Mouse (Mus musculus) heart, postnatal 14 days (tissue): ENCODE results near the gene Slc35g3. TPM values are rescaled to one million over a fixed set of nuclear protein-coding genes. Genes with fewer than 3 reads are reported as not detected.
"Not testable (repeated sequence)": the region's sequence is repeated elsewhere in the genome, so short reads cannot be mapped to it uniquely, and the experiment has no call there.

Experiments
- DNase-seq, 2 experiments: peaks; one replicate each; pipeline ENCODE4 v3.0.0; 2021 to 2022
- intact Hi-C: fragments of 180-260 bp; cut with DNase I; formaldehyde crosslinking; loops from one replicate; pipeline ENCODE4 v1.15.1; 2025
- total RNA-seq, 2 experiments: library from RNA; stranded (reverse); gene quantifications; 2 replicates each; pipeline ENCODE4 v1.2.3; 2021

The Slc35g3 gene
- total RNA-seq, 2 experiments from 2014 or later: 0.12 TPM; not detected in 1

GRCm38 (mm10) chr11:69758478-69758970 is 3.2 kb downstream of the Slc35g3 start, which contains the start of gene Polr2a:
Polr2a (minus strand) TSS chr11:69758637.
- intact Hi-C loops: loop anchor here (2.0 kb wide), 1 partner anchor 44 kb away; no protein-coding TSS in a partner anchor

GRCm38 (mm10) chr11:69758090-69758456 is 3.7 kb downstream of the Slc35g3 start:
- DNase-seq: peak; percentile 99
- intact Hi-C loops: loop anchor here (2.0 kb wide), 1 partner anchor 45 kb away; no protein-coding TSS in a partner anchor

More at GRCm38 (mm10) chr11:69758478-69758970, 3.2 kb downstream of the Slc35g3 start, which contains the start of gene Polr2a:
- DNase-seq: peak; percentile 98

GRCm38 (mm10) chr11:69757303-69758089 is 4.3 kb downstream of the Slc35g3 start:
- no peak for DNase-seq
- intact Hi-C loops: loop anchor here (2.0 kb wide), 2 partner anchors 45 to 119 kb away; no protein-coding TSS in a partner anchor

GRCm38 (mm10) chr11:69754701-69755100 is 7.1 kb downstream of the Slc35g3 start:
- peak; percentile 21 to 70 for DNase-seq
- intact Hi-C loops: loop anchor here (1.0 to 2.0 kb wide), 2 partner anchors 72 to 99 kb away; partner anchors contain the start of genes Senp3 and Sox15

- DNase-seq: no peak
- intact Hi-C loops: loop anchor here (2.0 kb wide), 1 partner anchor 71 kb away; the partner anchor contains the start of gene Senp3
Measured at GRCm38 (mm10) chr11:69754233-69754632, 7.5 kb downstream of the Slc35g3 start.

- intact Hi-C loops: no loop called here
- DNase-seq: no peak
Measured at GRCm38 (mm10) chr11:69752686-69753085, 9.1 kb downstream of the Slc35g3 start.

GRCm38 (mm10) chr11:69751635-69752034 is 10.1 kb downstream of the Slc35g3 start:
- no peak for DNase-seq
- intact Hi-C loops: no loop called here

- DNase-seq: not testable (repeated sequence)
- intact Hi-C loops: loop anchor here (5.0 kb wide), 1 partner anchor 146 kb away; the partner anchor contains the start of gene Tmem95
Measured at GRCm38 (mm10) chr11:69731408-69731807, 30.4 kb downstream of the Slc35g3 start.

GRCm38 (mm10) chr11:69729063-69729462 is 32.7 kb downstream of the Slc35g3 start:
- peak; percentile 53 to 72 for DNase-seq
- intact Hi-C loops: no loop called here

- no peak for DNase-seq
Measured at GRCm38 (mm10) chr11:69725951-69726350, 35.8 kb downstream of the Slc35g3 start.

GRCm38 (mm10) chr11:69723074-69723473 is 38.7 kb downstream of the Slc35g3 start:
- intact Hi-C loops: no loop called here
- DNase-seq: no peak

More at GRCm38 (mm10) chr11:69725951-69726350, 35.8 kb downstream of the Slc35g3 start:
- intact Hi-C loops: no loop called here

GRCm38 (mm10) chr11:69720852-69721251 is 40.9 kb downstream of the Slc35g3 start:
- intact Hi-C loops: no loop called here
- DNase-seq: no peak

GRCm38 (mm10) chr11:69719423-69719822 is 42.3 kb downstream of the Slc35g3 start:
- intact Hi-C loops: no loop called here
- DNase-seq: no peak

- no peak for DNase-seq
- intact Hi-C loops: no loop called here
Measured at GRCm38 (mm10) chr11:69718661-69719060, 43.1 kb downstream of the Slc35g3 start.

GRCm38 (mm10) chr11:69716953-69717352 is 44.8 kb downstream of the Slc35g3 start:
- no peak for DNase-seq
- intact Hi-C loops: no loop called here

GRCm38 (mm10) chr11:69715929-69716328 is 45.8 kb downstream of the Slc35g3 start:
- DNase-seq: no peak
- intact Hi-C loops: loop anchor here (1.0 kb wide), 1 partner anchor 33 kb away; no protein-coding TSS in a partner anchor

- intact Hi-C loops: loop anchor here (1.0 kb wide), 1 partner anchor 32 kb away; no protein-coding TSS in a partner anchor
- peak; percentile 28 to 52 for DNase-seq
Measured at GRCm38 (mm10) chr11:69715482-69715881, 46.3 kb downstream of the Slc35g3 start.

GRCm38 (mm10) chr11:69714636-69715329 is 47.0 kb downstream of the Slc35g3 start:
- no peak for DNase-seq
- intact Hi-C loops: loop anchor here (1.0 kb wide), 1 partner anchor 31 kb away; no protein-coding TSS in a partner anchor

- no peak for DNase-seq
- intact Hi-C loops: no loop called here
Measured at GRCm38 (mm10) chr11:69712954-69713672, 48.7 kb downstream of the Slc35g3 start.

GRCm38 (mm10) chr11:69711082-69711481 is 50.7 kb downstream of the Slc35g3 start:
- intact Hi-C loops: no loop called here
- DNase-seq: no peak
